Mouse (Mus musculus) kidney, embryonic 15.5 days (tissue): Measurements from ENCODE around the gene Pvalb. TPM values are rescaled to one million over a fixed set of nuclear protein-coding genes. Genes with fewer than 3 reads are reported as not detected.

Experiments
- ATAC-seq: fragments of 200-750 bp; cut with Nextera tagmentation; replicated peaks from 2 replicates; pipeline ENCODE4 v1.8.0; 2017; ENCODE audit warnings: moderate TSS enrichment; ENCODE audit not compliant: low FRiP score
- H3K27ac ChIP-seq: fragments of 300-500 bp; sonication (generic); 2 replicates; pipeline ENCODE4 v1.5.1; 2015; ENCODE audit warnings: mild to moderate bottlenecking, inconsistent platforms
- H3K27me3 ChIP-seq: fragments of 300-500 bp; sonication (generic); 2 replicates; pipeline ENCODE4 v1.6.1; 2015; ENCODE audit warnings: inconsistent platforms
- H3K36me3 ChIP-seq: fragments of 300-500 bp; sonication (generic); 2 replicates; pipeline ENCODE4 v1.6.1; 2015; ENCODE audit warnings: inconsistent platforms
- H3K4me1 ChIP-seq: fragments of 300-500 bp; sonication (generic); 2 replicates; pipeline ENCODE4 v1.6.1; 2015; ENCODE audit warnings: inconsistent platforms
- H3K4me2 ChIP-seq: fragments of 300-500 bp; sonication (generic); 2 replicates; pipeline ENCODE4 v1.6.1; 2015; ENCODE audit warnings: moderate library complexity, mild to moderate bottlenecking, inconsistent platforms
- H3K4me3 ChIP-seq: fragments of 300-500 bp; sonication (generic); replicated peaks from 2 replicates; pipeline ENCODE4 v1.5.1; 2015; ENCODE audit warnings: mild to moderate bottlenecking, inconsistent platforms
- H3K9ac ChIP-seq: fragments of 300-500 bp; sonication (generic); 2 replicates; pipeline ENCODE4 v1.6.1; 2015; ENCODE audit warnings: mild to moderate bottlenecking, inconsistent platforms
- H3K9me3 ChIP-seq: fragments of 300-500 bp; sonication (generic); replicated peaks from 2 replicates; pipeline ENCODE4 v1.6.1; 2016; ENCODE audit warnings: inconsistent platforms
- WGBS: fragments of 180-500 bp; shearing (Covaris S2); methylation state at CpG from one replicate; pipeline ENCODE4 v1.1.7; 2015; ENCODE audit warnings: mixed read lengths; 5-methylcytosine and 5-hydroxymethylcytosine counted together
- polyA plus RNA-seq: library from polyadenylated mRNA; unstranded; fragments of >200 nt; fragmentation: Nextera tagmentation; extraction: Ambion mirVana; gene quantifications from 2 replicates; pipeline ENCODE4 v1.2.1, GENCODE M21; 2015

The Pvalb gene
- polyA plus RNA-seq, 1 experiment from 2014 or later = not detected

DNA sequence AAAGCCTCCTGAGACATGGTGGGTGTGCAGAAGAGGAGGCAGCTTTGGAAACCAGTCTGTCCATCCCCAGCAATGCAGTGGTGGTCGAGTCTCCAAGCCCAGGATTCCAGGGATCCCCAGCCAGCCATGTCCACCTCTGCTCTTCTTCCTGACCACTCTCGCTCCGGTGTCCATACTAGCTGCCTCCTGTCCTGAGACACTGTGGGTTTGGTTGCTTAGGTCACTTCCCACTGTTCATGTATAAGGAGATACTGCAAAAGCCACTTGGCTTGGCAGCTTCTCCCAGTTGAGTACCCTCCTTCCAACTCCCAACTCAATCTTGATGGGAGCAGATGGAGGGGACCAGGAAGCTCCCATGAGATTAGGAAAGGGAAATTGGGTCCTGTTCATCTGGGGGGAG, 17.7 kb downstream of the Pvalb start:
- Histone ChIP-seq H3K4me2 (no peak overlapping the region), H3K4me3 (no peak overlapping the region), H3K4me1 (no peaks in the 10 kb centered on the region), H3K27me3 (peaks cover 6% of the 10 kb centered on the region), H3K9ac (no peak overlapping the region), H3K36me3 (no peaks in the 10 kb centered on the region), H3K9me3 (no peaks in the 10 kb centered on the region), H3K27ac (no peak overlapping the region)
- WGBS = 85% methylated on average over 3 of the region's 3 CpGs
- ATAC-seq = no peak

DNA sequence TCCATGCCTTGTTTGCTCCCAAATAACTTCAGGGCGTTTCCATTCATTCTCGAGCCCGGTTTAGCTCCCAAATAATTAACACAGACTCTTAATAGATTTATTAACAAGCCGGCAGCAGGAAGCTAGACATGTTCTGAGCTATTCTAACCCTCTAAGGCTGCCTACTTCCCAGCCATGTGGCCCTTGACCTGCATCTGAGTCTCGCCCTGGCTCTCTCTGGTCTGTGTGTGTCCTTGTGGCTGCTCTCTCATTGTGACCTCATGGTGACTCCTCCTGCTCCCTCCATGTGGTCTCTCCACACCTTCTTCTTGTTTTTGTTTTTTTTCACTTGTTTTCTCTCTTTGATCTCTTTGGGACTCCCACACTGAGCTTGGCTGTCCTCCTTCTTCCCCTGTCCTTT, 19.3 kb downstream of the Pvalb start:
- ATAC-seq = no peak
- Histone ChIP-seq H3K27me3 (peaks cover 18% of the 10 kb centered on the region), H3K4me3 (no peak overlapping the region)

DNA sequence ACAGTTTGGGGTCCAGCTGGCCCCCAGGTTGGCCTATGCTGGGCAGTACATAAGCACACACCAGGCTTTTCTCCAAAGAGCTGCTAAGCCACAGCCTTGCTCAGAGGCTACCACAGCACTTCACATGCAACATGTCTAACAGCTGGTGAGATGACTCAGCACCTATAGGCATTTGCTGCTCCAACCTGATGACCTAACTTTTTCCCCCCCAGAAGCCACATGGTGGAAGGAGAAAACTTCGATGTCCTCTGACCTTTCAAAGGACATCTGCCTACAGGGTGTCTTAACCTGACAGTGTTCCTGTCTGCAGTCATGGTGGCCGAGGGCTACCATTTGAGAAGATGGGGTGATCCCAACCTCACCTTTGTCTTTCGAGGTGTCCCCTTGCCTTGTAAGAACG, 20.6 kb downstream of the Pvalb start:
- H3K4me1 ChIP-seq = no peaks in the 10 kb centered on the region
- no peak overlapping the region for H3K9ac ChIP-seq
- ATAC-seq = no peak
- H3K9me3 ChIP-seq = no peaks in the 10 kb centered on the region
- no peak overlapping the region for H3K27ac ChIP-seq
- WGBS = 91% methylated on average over 4 of the region's 4 CpGs
- no peaks in the 10 kb centered on the region for H3K36me3 ChIP-seq
- peaks cover 22% of the 10 kb centered on the region for H3K27me3 ChIP-seq
- no peak overlapping the region for H3K4me2 ChIP-seq
- H3K4me3 ChIP-seq = no peak overlapping the region

More for the DNA sequence above, 19.3 kb downstream of the Pvalb start:
- no peaks in the 10 kb centered on the region for H3K36me3 ChIP-seq
- H3K9me3 ChIP-seq = no peaks in the 10 kb centered on the region
- WGBS = 50% methylated on average over 5 of the region's 5 CpGs
- H3K9ac ChIP-seq = no peak overlapping the region
- H3K4me1 ChIP-seq = no peaks in the 10 kb centered on the region
- no peak overlapping the region for H3K27ac ChIP-seq
- no peak overlapping the region for H3K4me2 ChIP-seq

DNA sequence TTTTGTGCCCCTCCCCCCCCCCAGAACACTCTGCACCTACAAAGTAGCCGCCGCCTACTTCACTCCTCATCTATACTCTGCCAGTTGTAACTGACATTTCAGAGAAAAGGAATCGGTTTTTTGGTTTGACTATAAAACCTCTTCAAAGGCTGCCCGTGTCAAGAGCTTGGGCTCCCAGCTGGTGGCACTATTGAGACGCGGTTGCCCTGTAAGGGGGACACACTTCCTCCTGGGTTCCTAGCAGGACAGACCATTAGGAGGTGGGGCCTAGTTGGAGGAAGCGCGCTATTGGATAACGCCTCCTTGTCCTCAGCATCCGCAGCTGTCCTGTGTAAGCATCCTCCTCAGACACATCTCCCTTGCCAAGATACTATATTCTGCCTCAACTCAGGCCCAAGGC, 21.3 kb downstream of the Pvalb start:
- Histone ChIP-seq H3K9ac (no peak overlapping the region), H3K4me3 (no peak overlapping the region), H3K4me2 (0 out of 2 replicates have a peak overlapping the region, but pooled peaks have one; percentile 12), H3K4me1 (no peaks in the 10 kb centered on the region), H3K9me3 (no peaks in the 10 kb centered on the region), H3K27me3 (peaks cover 22% of the 10 kb centered on the region), H3K27ac (no peak overlapping the region), H3K36me3 (no peaks in the 10 kb centered on the region)
- peak; percentile 64; the same call in 1 of the 2 replicates for ATAC-seq
- 3% methylated on average over 10 of the region's 10 CpGs for WGBS

DNA sequence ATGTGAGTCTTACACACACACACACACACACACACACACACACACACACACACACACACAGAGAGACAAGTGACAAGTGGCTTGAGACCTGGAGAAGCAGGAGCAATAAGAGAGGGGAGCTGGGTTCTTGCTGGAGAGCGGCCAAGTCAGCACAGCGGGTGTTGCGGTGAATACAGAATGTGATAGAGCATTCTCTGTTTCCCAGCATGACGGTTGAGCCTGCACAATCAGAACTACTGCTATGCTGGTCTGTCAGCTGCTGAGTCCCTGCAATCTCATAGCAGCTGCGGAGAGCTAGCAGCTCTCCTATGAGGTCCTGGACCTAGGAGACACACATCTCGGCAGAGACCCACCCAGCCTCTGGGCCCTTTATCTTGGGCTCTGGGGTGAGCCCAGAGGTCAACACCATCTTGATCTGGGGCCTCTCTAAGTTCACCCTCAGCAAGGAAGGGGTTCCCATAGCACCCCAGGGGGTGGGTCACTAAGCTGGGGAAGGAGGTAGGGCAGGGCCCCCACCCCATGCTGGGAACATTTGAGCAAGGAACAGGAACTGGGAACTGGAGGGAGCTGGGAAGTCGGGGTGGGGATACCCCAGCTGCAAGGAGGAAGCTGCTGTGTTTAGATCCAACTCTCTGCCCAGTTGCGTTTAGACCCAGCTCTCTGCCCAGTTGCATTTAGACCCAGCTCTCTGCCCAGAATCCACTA, 24.3 kb downstream of the Pvalb start:
- Histone ChIP-seq H3K27ac (no peak overlapping the region), H3K9me3 (no peaks in the 10 kb centered on the region), H3K4me2 (no peak overlapping the region), H3K4me3 (no peak overlapping the region), H3K36me3 (no peaks in the 10 kb centered on the region), H3K27me3 (peaks cover 22% of the 10 kb centered on the region), H3K9ac (no peak overlapping the region), H3K4me1 (0 out of 2 replicates have a peak, but pooled peaks cover 2% of the 10 kb centered on the region)
- ATAC-seq = no peak
- WGBS = 53% methylated on average over 8 of the region's 8 CpGs

DNA sequence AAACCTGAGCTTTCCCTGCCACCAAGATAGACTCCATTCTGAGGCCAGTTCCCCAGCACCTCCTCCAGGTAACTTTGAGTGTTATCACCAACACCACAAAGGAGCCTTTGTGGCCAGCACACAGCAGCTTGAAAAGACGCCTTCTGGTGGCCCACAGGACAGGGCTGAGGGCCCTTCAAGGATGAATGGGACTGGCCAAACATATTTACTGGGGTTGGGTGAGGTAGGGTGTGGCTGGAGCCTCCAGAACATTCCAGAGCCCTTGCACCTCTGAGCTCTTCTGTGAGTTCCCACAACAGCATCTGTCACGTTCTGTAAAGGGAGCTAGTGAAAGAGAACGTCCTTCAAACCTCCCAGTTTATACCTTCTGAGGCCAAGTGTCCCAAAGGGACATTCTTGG, 26.4 kb downstream of the Pvalb start:
- H3K27me3 ChIP-seq = peaks cover 22% of the 10 kb centered on the region
- no peaks in the 10 kb centered on the region for H3K9me3 ChIP-seq
- H3K4me1 ChIP-seq = peaks cover 5% of the 10 kb centered on the region
- no peak overlapping the region for H3K4me3 ChIP-seq
- 63% methylated on average over 3 of the region's 3 CpGs for WGBS
- no peak overlapping the region for H3K9ac ChIP-seq
- ATAC-seq = no peak
- H3K4me2 ChIP-seq = no peak overlapping the region
- H3K27ac ChIP-seq = no peak overlapping the region
- no peaks in the 10 kb centered on the region for H3K36me3 ChIP-seq

DNA sequence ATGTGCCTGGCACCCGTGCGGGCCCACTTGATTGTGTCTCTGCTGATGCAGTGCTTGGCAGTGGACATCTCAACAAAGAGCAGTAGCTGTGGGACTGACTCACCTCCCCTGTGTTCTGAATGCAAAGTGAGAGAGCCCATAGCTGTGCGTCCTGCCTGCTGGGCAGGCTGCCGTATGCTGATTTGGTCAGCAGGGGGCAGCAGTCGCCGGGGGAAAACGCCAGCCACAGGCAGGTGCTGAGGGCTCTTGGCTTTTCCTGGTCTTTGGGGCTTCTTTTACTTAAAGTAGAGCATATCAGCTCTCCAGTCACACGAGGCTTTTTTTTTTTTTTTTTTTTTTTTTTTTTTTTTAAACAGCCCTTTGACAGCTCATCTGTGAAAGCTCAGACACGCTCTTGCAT, 27.8 kb downstream of the Pvalb start:
- no peak for ATAC-seq
- Histone ChIP-seq H3K4me2 (no peak overlapping the region), H3K36me3 (no peaks in the 10 kb centered on the region), H3K27me3 (peaks cover 14% of the 10 kb centered on the region; the same call in 1 of the 2 replicates), H3K27ac (no peak overlapping the region), H3K9ac (no peak overlapping the region), H3K4me3 (no peak overlapping the region), H3K4me1 (peaks cover 8% of the 10 kb centered on the region), H3K9me3 (no peaks in the 10 kb centered on the region)
- 3% methylated on average over 9 of the region's 9 CpGs for WGBS

DNA sequence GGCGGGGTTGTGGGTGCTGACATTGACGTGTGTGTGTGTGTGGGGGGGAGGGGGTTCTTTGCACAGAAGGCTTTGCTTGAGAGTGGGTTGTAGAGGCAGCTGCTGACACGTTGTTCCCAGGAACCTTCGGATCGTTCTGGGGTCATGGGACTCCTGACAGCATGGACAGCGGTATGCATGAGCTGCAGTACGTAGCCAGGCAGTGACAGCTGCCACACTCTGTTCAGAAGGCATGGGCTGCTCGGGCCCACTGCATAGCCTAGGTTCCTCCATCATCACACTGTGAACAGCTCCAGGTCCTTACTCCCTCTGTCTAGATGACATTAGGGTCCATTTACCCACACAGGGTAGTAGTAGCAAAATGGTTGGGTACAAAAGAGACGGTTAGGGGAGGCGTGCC, 28.9 kb downstream of the Pvalb start:
- no peak overlapping the region for H3K4me2 ChIP-seq
- ATAC-seq = no peak
- 57% methylated on average over 10 of the region's 10 CpGs for WGBS
- no peaks in the 10 kb centered on the region for H3K36me3 ChIP-seq
- no peaks in the 10 kb centered on the region for H3K9me3 ChIP-seq
- H3K4me1 ChIP-seq = peaks cover 19% of the 10 kb centered on the region
- no peak overlapping the region for H3K9ac ChIP-seq
- H3K4me3 ChIP-seq = no peak overlapping the region
- H3K27ac ChIP-seq = no peak overlapping the region
- peaks cover 7% of the 10 kb centered on the region; the same call in 1 of the 2 replicates for H3K27me3 ChIP-seq

DNA sequence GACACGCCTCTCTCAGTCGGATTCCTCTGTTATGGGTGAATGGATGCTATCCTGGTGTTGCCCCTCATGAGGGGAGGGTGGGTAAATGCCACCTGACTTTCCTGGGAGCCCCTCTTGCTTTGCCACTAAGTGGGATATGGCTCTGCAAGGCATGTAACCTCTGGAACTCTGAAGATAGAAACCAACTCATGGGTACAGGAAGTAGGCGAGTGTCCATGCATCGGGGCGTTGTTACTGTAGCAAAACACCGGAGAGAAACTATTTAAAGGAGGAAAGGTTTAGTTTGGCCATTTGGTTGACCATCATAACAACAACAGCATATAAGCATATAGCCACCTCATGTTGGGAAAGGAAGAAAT, 31.3 kb downstream of the Pvalb start:
- WGBS = 70% methylated on average over 6 of the region's 6 CpGs
- H3K27me3 ChIP-seq = no peaks in the 10 kb centered on the region
- 0 out of 2 replicates have a peak overlapping the region, but pooled peaks have one; percentile 42 for H3K9ac ChIP-seq

DNA sequence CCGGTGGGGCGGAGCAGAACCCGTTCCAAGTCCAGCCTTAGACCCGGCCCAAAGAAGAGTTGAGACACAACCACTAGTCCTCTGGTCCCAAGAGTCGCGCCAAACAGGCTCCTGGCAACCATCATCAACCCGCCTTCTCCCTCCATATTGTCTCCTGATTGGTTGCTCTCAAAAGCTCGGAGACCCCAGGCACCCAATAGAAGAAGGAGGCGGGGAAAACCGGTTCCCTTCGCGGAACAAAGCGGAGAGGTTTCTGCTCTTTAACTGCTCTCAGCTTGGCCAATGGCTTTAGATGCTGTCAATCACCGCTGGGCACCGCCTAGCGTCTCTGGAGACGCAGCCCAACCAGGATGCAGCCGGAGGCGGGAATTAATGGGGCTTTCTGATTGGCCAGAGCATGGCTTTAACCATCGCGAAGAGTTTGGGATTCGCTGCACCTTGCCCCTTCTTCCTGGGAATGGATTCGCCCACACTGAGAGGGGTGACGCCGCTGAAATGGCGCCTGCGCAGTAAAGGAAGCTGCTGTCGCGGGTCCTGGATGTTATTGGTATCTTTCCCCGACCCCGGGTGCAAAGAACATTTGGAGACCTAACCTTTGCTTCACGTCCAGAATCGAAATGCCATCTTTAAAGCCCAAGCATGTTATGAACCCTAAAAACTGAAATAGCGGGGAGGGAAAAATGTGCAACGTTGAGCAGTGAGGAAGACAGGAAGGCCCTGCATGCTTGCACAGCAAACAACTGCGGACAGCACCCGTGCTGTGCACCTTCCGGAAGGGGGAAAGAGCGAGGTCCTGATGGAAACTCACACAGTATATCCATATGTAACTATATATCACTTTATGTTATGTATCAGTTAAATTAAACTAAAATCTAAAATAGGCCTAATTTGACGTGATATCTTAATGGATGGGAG, 32.0 kb downstream of the Pvalb start, which contains the start of gene Ift27:
Gene Ift27, minus strand, starts transcription at position 136 of the 915 bp plus-strand sequence.
- H3K4me1 ChIP-seq = peaks cover 19% of the 10 kb centered on the region
- peak within 1 kb of the TSS; percentile 60 for H3K27ac ChIP-seq
- peak within 1 kb of the TSS; percentile 77 for H3K9ac ChIP-seq
- ATAC-seq = peak; percentile 98
- H3K9me3 ChIP-seq = no peaks in the 10 kb centered on the region
- no peaks in the 10 kb centered on the region for H3K27me3 ChIP-seq
- peak within 1 kb of the TSS; percentile 78 for H3K4me3 ChIP-seq
- WGBS = 1% methylated on average over 40 of the region's 40 CpGs
- H3K4me2 ChIP-seq = peak within 1 kb of the TSS; percentile 91
- H3K36me3 ChIP-seq = no peaks in the 10 kb centered on the region

More for the DNA sequence above, 31.3 kb downstream of the Pvalb start:
- Histone ChIP-seq H3K36me3 (no peaks in the 10 kb centered on the region), H3K4me2 (peak overlapping the region; percentile 91), H3K4me1 (peaks cover 19% of the 10 kb centered on the region), H3K27ac (no peak overlapping the region), H3K4me3 (peak overlapping the region; percentile 78), H3K9me3 (no peaks in the 10 kb centered on the region)
- ATAC-seq = no peak

DNA sequence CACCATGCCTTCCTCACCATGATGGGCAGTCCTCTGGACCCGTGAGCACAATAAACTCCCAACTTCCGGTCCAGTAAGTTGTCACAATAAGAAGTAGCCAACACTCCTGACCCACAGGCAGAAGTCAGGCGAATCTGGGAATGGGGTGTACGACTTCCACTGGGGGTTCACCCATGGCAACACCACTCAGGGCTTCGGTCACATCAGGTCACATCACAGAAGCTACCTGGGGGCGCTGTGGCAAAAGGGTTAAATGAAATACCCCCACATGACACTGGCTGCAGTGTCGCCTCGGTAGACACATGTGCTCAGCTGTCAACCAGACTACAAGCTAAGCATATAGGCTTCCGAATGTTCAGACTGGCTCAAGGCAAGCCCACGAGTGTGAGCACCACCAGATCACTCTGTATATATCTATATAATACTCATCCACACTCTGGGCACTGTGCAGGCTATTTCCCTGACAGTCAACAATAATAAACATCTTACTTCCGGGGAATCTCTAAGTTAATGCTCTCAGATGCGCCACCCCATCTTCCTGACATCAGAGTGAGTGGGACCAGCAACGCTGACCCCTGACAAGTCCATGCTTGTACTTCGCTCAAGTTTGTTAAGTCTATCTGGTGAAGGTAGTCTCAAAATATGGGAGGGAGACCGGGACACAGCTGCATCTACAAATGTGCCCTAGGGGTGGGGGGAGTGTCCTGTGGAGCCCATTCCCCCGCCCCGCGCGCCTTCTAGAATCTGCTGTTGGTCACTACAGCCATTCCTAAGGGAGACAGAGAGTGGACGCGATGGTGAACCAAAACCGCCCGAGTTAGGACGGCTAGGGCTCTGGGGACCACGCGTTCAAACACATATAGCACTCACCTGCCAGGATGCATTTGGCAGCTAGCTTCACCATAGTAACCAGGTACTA, 33.0 kb downstream of the Pvalb start:
- Histone ChIP-seq H3K4me1 (peaks cover 17% of the 10 kb centered on the region), H3K9me3 (no peaks in the 10 kb centered on the region), H3K9ac (peak overlapping the region; percentile 77), H3K27ac (0 out of 2 replicates have a peak overlapping the region, but pooled peaks have one; percentile 60), H3K4me2 (peak overlapping the region; percentile 91), H3K36me3 (no peaks in the 10 kb centered on the region), H3K27me3 (no peaks in the 10 kb centered on the region), H3K4me3 (peak overlapping the region; percentile 78)
- 27% methylated on average over 26 of the region's 26 CpGs for whole genome bisulfite sequencing
- ATAC-seq = no peak; the same call in 1 of the 2 replicates
